Mouse (Mus musculus) intestine, embryonic 16.5 days (tissue): ENCODE data around the gene Hnrnpul2. TPM values are rescaled to one million over a fixed set of nuclear protein-coding genes. Genes with fewer than 3 reads are reported as not detected.

ENCODE experiments used
- ATAC-seq: fragments of 200-750 bp; cut with Nextera tagmentation; 2 replicates; pipeline ENCODE4 v1.8.0; 2017; ENCODE audit warnings: moderate TSS enrichment, moderate library complexity
- H3K27ac ChIP-seq: fragments of 300-500 bp; sonication (generic); 2 replicates; pipeline ENCODE4 v1.5.1; 2014; ENCODE audit warnings: mild to moderate bottlenecking, low read length
- H3K27me3 ChIP-seq: fragments of 300-500 bp; sonication (generic); replicated peaks from 2 replicates; pipeline ENCODE4 v1.6.1; 2014; ENCODE audit warnings: low read length, control low read depth, mixed read lengths; ENCODE audit not compliant: control insufficient read depth, insufficient read depth
- H3K36me3 ChIP-seq: fragments of 300-500 bp; sonication (generic); 2 replicates; pipeline ENCODE4 v1.6.1; 2014; ENCODE audit warnings: low read length, control low read depth; ENCODE audit not compliant: control insufficient read depth, insufficient read depth
- H3K4me1 ChIP-seq: fragments of 300-500 bp; sonication (generic); 2 replicates; pipeline ENCODE4 v1.6.1; 2014; ENCODE audit warnings: low read length, control low read depth, mixed read lengths; ENCODE audit not compliant: control insufficient read depth, insufficient read depth
- H3K4me2 ChIP-seq: fragments of 300-500 bp; sonication (generic); 2 replicates; pipeline ENCODE4 v1.6.1; 2014; ENCODE audit warnings: low read depth, low read length, control low read depth
- H3K4me3 ChIP-seq: fragments of 300-500 bp; sonication (generic); 2 replicates; pipeline ENCODE4 v1.5.1; 2014; ENCODE audit warnings: mild to moderate bottlenecking, low read length
- H3K9ac ChIP-seq: fragments of 300-500 bp; sonication (generic); 2 replicates; pipeline ENCODE4 v1.6.1; 2014; ENCODE audit warnings: low read depth, low read length
- H3K9me3 ChIP-seq: fragments of 300-500 bp; sonication (generic); 2 replicates; pipeline ENCODE4 v1.6.1; 2016; ENCODE audit warnings: low read length, control low read depth; ENCODE audit not compliant: control insufficient read depth
- WGBS: fragments of 180-500 bp; shearing (Covaris S2); extraction: QIAGEN DNeasy Blood & Tissue Kit; methylation state at CpG from one replicate; pipeline ENCODE4 v1.1.7; 2014; 5-methylcytosine and 5-hydroxymethylcytosine counted together
- polyA plus RNA-seq: library from polyadenylated mRNA; unstranded; fragments of >200 nt; fragmentation: Nextera tagmentation; extraction: Ambion mirVana; gene quantifications from 2 replicates; pipeline ENCODE4 v1.2.1, GENCODE M21; 2015

Gene Hnrnpul2
- polyA plus RNA-seq = 3.7 and 4.3 TPM in 2 replicates

- 0% methylated on average over 72 of the region's 83 CpGs for WGBS
- peak; percentile 95 for ATAC-seq
- Histone ChIP-seq H3K36me3 (peaks cover 13% of the 10 kb centered on the region), H3K27me3 (no peaks in the 10 kb centered on the region), H3K9ac (peak within 1 kb of the TSS; percentile 97), H3K4me2 (peak within 1 kb of the TSS; percentile 87), H3K4me1 (peaks cover 21% of the 10 kb centered on the region), H3K27ac (peak within 1 kb of the TSS; percentile 100), H3K9me3 (no peaks in the 10 kb centered on the region), H3K4me3 (peak within 1 kb of the TSS; percentile 100)
These were observed at the start of gene Hnrnpul2 for GRCm38 (mm10) chr19:8819596-8820423. Gene Hnrnpul2, plus strand, starts transcription at chr19:8820010.

GRCm38 (mm10) chr19:8770567-8771270 is 49.1 kb upstream of the Hnrnpul2 start, which contains the start of gene Tmem223:
Gene Tmem223, plus strand, starts transcription at chr19:8770996.
- Histone ChIP-seq H3K36me3 (peaks cover 20% of the 10 kb centered on the region), H3K27me3 (no peaks in the 10 kb centered on the region), H3K27ac (peak within 1 kb of the TSS; percentile 89), H3K9ac (peak within 1 kb of the TSS; percentile 97), H3K4me3 (peak within 1 kb of the TSS; percentile 85), H3K4me1 (peaks cover 20% of the 10 kb centered on the region), H3K4me2 (peak within 1 kb of the TSS; percentile 77), H3K9me3 (no peaks in the 10 kb centered on the region)
- 12% methylated on average over 29 of the region's 29 CpGs for WGBS
- ATAC-seq = peak; percentile 51

DNA sequence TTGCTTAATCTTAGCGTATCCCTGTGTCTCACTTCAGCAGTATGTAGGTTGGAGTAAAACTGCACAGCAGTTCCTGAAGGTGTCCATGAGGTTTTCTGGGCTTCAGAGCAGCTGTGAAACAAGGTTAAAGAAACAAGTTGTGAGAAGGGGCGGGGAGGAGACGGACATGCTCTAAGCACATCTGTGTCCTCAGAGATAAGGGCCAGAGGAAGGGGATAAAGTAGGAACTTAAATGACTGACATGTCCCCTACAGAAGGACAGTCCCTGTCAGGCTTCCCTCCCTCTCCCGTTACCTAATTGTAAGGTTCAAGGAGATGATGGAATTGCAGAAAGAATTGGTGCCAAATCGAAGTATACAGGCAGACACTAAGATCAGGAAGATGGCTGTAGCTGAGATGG is 46.8 kb upstream of the Hnrnpul2 start:
- peaks cover 21% of the 10 kb centered on the region for H3K4me1 ChIP-seq
- no peaks in the 10 kb centered on the region for H3K27me3 ChIP-seq
- H3K27ac ChIP-seq = 0 out of 2 replicates have a peak overlapping the region, but pooled peaks have one; percentile 50
- H3K36me3 ChIP-seq = 0 out of 2 replicates have a peak, but pooled peaks cover 5% of the 10 kb centered on the region
- H3K9me3 ChIP-seq = no peaks in the 10 kb centered on the region
- WGBS = 75% methylated on average over 5 of the region's 5 CpGs
- H3K4me3 ChIP-seq = peak overlapping the region; percentile 89
- H3K9ac ChIP-seq = peak overlapping the region; percentile 97
- ATAC-seq = no peak
- peak overlapping the region; percentile 95 for H3K4me2 ChIP-seq

DNA sequence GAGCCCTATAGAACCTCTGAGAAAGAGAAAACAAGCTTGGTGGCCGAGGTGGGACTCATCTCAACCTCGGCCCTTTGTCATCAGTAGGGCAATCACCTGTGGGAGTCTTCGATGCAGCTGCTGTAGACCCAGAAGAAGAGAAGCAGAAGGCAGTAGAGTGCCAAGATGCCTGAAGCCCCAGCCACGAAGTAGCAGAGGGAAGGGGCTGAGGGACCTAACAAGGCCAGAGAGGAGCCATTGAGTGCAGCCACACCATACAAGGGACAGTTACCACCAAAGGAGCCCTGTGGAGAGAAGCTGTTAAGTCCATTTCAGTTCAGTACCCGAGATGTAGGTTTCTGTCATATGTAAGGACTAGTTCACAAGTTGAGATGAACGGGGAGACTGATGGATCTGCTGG is 46.4 kb upstream of the Hnrnpul2 start:
- no peak for ATAC-seq

DNA sequence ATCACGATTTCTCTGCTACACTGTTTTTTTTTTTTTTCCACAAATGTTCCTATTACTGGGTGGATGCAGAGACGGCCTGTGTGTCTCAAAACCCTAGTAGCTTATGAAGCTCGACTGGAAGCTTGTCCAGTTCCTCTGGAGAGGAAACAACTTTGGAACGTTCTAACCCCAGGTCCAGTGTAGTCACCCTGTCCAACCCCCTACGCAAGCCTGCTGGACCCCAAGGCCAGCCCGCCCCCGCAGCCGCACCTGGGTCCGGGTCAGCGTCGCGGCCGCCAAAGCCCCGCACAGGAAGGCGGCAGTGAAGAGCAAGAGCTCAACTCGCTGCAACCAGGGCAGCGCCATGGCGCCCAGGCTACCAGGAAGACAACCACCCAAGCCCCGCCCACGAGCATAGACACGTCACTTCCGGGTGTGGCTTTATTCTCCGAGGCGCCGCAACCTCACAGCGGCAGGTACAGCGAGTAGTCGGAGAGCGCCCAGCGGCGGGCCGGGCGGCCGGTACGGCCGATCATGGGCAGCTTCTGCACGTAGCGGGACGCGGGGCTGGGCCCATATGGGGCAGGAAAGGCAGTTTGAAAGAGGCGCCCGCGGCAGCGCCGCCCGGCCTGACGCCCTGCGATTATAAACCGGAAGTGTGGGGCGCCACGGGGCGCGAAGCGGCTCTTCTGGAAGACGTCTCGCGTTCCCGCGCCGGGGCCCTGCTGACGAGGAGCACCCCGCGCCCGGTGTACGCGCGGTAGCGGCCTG is 45.5 kb upstream of the Hnrnpul2 start, which contains the start of gene Tmem179b:
Tmem179b (minus strand) TSS at position 382 of the 750 bp plus-strand sequence.
- Histone ChIP-seq H3K27ac (peak within 1 kb of the TSS; percentile 100), H3K4me1 (peaks cover 21% of the 10 kb centered on the region), H3K9ac (peak within 1 kb of the TSS; percentile 97), H3K36me3 (0 out of 2 replicates have a peak, but pooled peaks cover 5% of the 10 kb centered on the region), H3K4me3 (peak within 1 kb of the TSS; percentile 89), H3K27me3 (no peaks in the 10 kb centered on the region), H3K9me3 (no peaks in the 10 kb centered on the region), H3K4me2 (peak within 1 kb of the TSS; percentile 95)
- WGBS = under 1% methylated on average over 68 of the region's 68 CpGs
- ATAC-seq = peak; percentile 93

More for the DNA sequence above, 46.4 kb upstream of the Hnrnpul2 start:
- WGBS = 43% methylated on average over 6 of the region's 6 CpGs
- Histone ChIP-seq H3K27me3 (no peaks in the 10 kb centered on the region), H3K9ac (peak overlapping the region; percentile 97), H3K9me3 (no peaks in the 10 kb centered on the region), H3K4me1 (peaks cover 21% of the 10 kb centered on the region), H3K36me3 (0 out of 2 replicates have a peak, but pooled peaks cover 5% of the 10 kb centered on the region), H3K4me3 (peak overlapping the region; percentile 89), H3K4me2 (peak overlapping the region; percentile 95), H3K27ac (peak overlapping the region; percentile 52; the same call in 1 of the 2 replicates)

DNA sequence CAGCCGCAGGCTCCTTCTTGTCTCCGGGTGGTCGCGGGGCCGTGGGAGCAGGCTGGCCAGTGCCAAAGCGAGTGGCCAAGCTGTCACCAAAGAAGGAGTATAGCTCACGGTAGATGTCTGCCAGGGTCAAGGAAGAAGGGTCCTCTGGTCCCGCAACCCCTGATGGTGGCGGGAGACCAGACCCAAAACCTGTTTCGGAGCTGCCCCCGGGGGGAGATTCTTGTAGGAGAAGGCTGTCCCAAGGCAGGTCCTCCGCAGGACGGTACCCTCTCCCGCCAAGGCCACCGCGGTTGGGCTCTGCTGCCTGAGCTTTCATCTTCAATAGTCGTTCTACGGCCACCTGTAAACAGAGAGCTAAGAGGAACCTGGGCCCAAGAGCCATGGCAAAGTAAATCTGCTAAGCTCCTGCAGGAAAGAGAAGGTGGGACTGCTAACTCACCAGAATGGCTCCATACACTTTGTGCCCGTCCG is 44.8 kb upstream of the Hnrnpul2 start:
- H3K4me2 ChIP-seq = peak overlapping the region; percentile 95
- peak overlapping the region; percentile 100 for H3K27ac ChIP-seq
- ATAC-seq = peak; percentile 21
- H3K27me3 ChIP-seq = no peaks in the 10 kb centered on the region
- 0 out of 2 replicates have a peak, but pooled peaks cover 3% of the 10 kb centered on the region for H3K36me3 ChIP-seq
- H3K4me3 ChIP-seq = peak overlapping the region; percentile 89
- WGBS = 4% methylated on average over 20 of the region's 20 CpGs
- H3K9me3 ChIP-seq = no peaks in the 10 kb centered on the region
- H3K9ac ChIP-seq = peak overlapping the region; percentile 97
- peaks cover 21% of the 10 kb centered on the region for H3K4me1 ChIP-seq

GRCm38 (mm10) chr19:8786008-8786781 is 33.6 kb upstream of the Hnrnpul2 start, which contains the start of gene Taf6l:
Gene Taf6l, minus strand, starts transcription at chr19:8786417.
- peak; percentile 99 for ATAC-seq
- peak within 1 kb of the TSS; percentile 66 for H3K4me2 ChIP-seq
- peaks cover 11% of the 10 kb centered on the region; the same call in 1 of the 2 replicates for H3K36me3 ChIP-seq
- H3K27me3 ChIP-seq = no peaks in the 10 kb centered on the region
- peaks cover 3% of the 10 kb centered on the region; the same call in 1 of the 2 replicates for H3K4me1 ChIP-seq
- H3K4me3 ChIP-seq = peak within 1 kb of the TSS; percentile 77
- H3K9me3 ChIP-seq = no peaks in the 10 kb centered on the region
- H3K27ac ChIP-seq = peak within 1 kb of the TSS; percentile 87
- H3K9ac ChIP-seq = peak within 1 kb of the TSS; percentile 80
- WGBS = under 1% methylated on average over 32 of the region's 32 CpGs

DNA sequence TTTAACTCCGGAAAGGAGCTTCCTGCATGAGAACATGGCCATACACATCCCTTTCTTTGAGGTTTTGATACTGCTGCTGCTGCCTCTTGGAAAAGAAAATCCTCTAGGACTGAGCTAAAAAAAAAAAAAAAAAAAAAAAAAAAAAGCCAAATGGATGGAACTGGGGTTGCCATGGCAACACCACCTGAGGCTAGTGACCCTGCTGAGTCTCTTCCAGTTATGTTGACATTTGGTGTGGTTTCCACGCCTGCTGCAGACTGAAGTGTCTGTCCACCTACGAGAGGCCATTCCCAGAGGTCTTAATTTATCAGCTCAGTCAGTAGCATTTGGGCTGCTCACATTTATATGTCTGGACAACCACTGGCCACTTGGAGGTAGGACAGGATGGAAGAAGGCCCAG is 31.3 kb upstream of the Hnrnpul2 start:
- H3K4me3 ChIP-seq = no peak overlapping the region
- 23% methylated on average over 3 of the region's 3 CpGs for WGBS
- no peak for ATAC-seq

More for the DNA sequence above, 31.3 kb upstream of the Hnrnpul2 start:
- H3K4me1 ChIP-seq = peaks cover 3% of the 10 kb centered on the region; the same call in 1 of the 2 replicates
- no peak overlapping the region for H3K9ac ChIP-seq
- H3K27ac ChIP-seq = no peak overlapping the region
- no peaks in the 10 kb centered on the region for H3K9me3 ChIP-seq
- H3K36me3 ChIP-seq = peaks cover 9% of the 10 kb centered on the region
- H3K27me3 ChIP-seq = no peaks in the 10 kb centered on the region
- no peak overlapping the region for H3K4me2 ChIP-seq
